Mouse (Mus musculus) myocyte (in vitro differentiated cells): ENCODE measurements at regions not wholly inside any gene's neighbourhood (a gene's known extent, or its start where the extent isn't known, plus 50 kb on each side); places are given as distances from the start of the nearest gene placed in this dataset.

Experiments
- CEBPB ChIP-seq: IDR thresholded peaks from 2 replicates; pipeline ENCODE4 v1.6.1; 2011; ENCODE audit warnings: mild to moderate bottlenecking, moderate library complexity; ENCODE audit not compliant: poor library complexity, insufficient read depth, severe bottlenecking
- E2F4 ChIP-seq: IDR thresholded peaks from one replicate; pipeline ENCODE4 v1.6.1; 2011; ENCODE audit warnings: mild to moderate bottlenecking, control low read depth, moderate library complexity; ENCODE audit not compliant: insufficient read depth
- MAX ChIP-seq: IDR thresholded peaks from one replicate; pipeline ENCODE4 v1.6.1; 2011; ENCODE audit warnings: low read depth, mild to moderate bottlenecking, control low read depth
- MYOD1 ChIP-seq, 3 experiments: IDR thresholded peaks; one replicate each; pipeline ENCODE4 v1.6.1; 2011; ENCODE audit warnings: control low read depth in 2 of 3, low read depth in 2 of 3, mild to moderate bottlenecking in 2 of 3, moderate library complexity in 1 of 3; ENCODE audit not compliant: insufficient read length in 2 of 3, control insufficient read depth in 1 of 3
- MYOG ChIP-seq, 3 experiments: IDR thresholded peaks; one replicate each; pipeline ENCODE4 v1.6.1; 2011; ENCODE audit warnings: control low read depth in 2 of 3, low read depth in 2 of 3, mild to moderate bottlenecking in 2 of 3; ENCODE audit not compliant: insufficient read length in 2 of 3, control insufficient read depth in 1 of 3, insufficient read depth in 1 of 3
- POLR2A ChIP-seq: IDR thresholded peaks from one replicate; pipeline ENCODE4 v1.6.1; 2011; ENCODE audit warnings: low read depth, mild to moderate bottlenecking, control low read depth, moderate library complexity; ENCODE audit not compliant: insufficient read length
- POLR2AphosphoS2 ChIP-seq: IDR thresholded peaks from one replicate; pipeline ENCODE4 v1.6.1; 2011; ENCODE audit warnings: low read depth, control low read depth; ENCODE audit not compliant: insufficient read length
- REST ChIP-seq: IDR thresholded peaks from one replicate; pipeline ENCODE4 v1.6.1; 2011; ENCODE audit warnings: mild to moderate bottlenecking, control low read depth, moderate library complexity; ENCODE audit not compliant: insufficient read depth, insufficient read length
- SRF ChIP-seq: IDR thresholded peaks from one replicate; pipeline ENCODE4 v1.6.1; 2011; ENCODE audit warnings: low read depth; ENCODE audit not compliant: control insufficient read depth, insufficient read length
- TCF12 ChIP-seq: IDR thresholded peaks from one replicate; pipeline ENCODE4 v1.6.1; 2011; ENCODE audit warnings: mild to moderate bottlenecking, control low read depth; ENCODE audit not compliant: poor library complexity, insufficient read depth, severe bottlenecking
- TCF3 ChIP-seq: IDR thresholded peaks from one replicate; pipeline ENCODE4 v1.6.1; 2011; ENCODE audit warnings: low read depth, control low read depth; ENCODE audit not compliant: insufficient read length
- USF1 ChIP-seq: IDR thresholded peaks from one replicate; pipeline ENCODE4 v1.6.1; 2011; ENCODE audit warnings: low read depth, mild to moderate bottlenecking, control low read depth, moderate library complexity

GRCm38 (mm10) chr10:111669658-111670057, 163.6 kb downstream of the Phlda1 start:
- TF ChIP-seq POLR2AphosphoS2: no peak
- TF ChIP-seq POLR2A: no peak
- TF ChIP-seq MYOD1 (IDR thresholded peaks at IDR 0.05; ENCODE audit: control insufficient read depth in 1 of 3, insufficient read length in 2 of 3, low read depth in 2 of 3): no peak
- no peak for TF ChIP-seq MAX
- TF ChIP-seq TCF12: no peak
- no peak for TF ChIP-seq SRF
- no peak for TF ChIP-seq REST
- TF ChIP-seq USF1: no peak
- no peak for TF ChIP-seq E2F4
- TF ChIP-seq MYOG (IDR thresholded peaks at IDR 0.05; ENCODE audit: control insufficient read depth in 1 of 3, insufficient read depth in 1 of 3, insufficient read length in 2 of 3, low read depth in 2 of 3): no peak
- no peak for TF ChIP-seq CEBPB
- TF ChIP-seq TCF3: no peak
